Mouse (Mus musculus) megakaryocyte-erythroid progenitor cell, adult 5-6 weeks (primary cell): ENCODE measurements around the gene Olfr1152. TPM values are rescaled to one million over a fixed set of nuclear protein-coding genes. Genes with fewer than 3 reads are reported as not detected.

Experiments used
- ATAC-seq: replicated peaks from 2 replicates; pipeline ENCODE4 v1.8.0; 2016; ENCODE audit warnings: mild to moderate bottlenecking, inconsistent platforms; ENCODE audit not compliant: severe bottlenecking, poor library complexity, low FRiP score, low TSS enrichment
- total RNA-seq, 2 experiments: library from RNA; stranded (forward) in 1 of 2; stranded (reverse) in 1 of 2; fragments of 200-1000, 215-1000 nt in 1 of 2; fragments of >200 nt in 1 of 2; fragmentation: Nextera tagmentation in 1 of 2; gene quantifications; 2 replicates each; pipeline ENCODE4 v1.2.3; 2014 to 2017

The Olfr1152 gene
- not detected in 2 replicates for total RNA-seq (2014; fragmentation: Nextera tagmentation)
- not detected in 2 replicates for total RNA-seq (2017)

DNA sequence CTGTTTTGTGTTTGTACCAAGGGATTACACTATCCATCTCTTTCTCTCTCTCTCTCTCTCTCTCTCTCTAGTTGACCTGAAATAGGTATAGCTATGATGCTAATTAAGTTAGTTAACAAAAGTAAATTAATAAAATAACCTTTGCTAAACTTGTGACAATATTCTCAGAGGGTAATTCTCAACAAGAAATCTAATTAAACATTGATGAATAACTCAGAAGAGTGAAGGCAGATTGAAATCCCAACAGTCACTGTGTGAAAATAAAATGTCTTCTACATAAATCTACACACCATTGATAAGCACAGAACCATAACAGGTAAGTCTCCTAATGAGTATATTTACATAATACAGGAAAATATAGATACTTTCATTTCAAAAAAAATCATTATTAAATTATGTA lies at the start of gene Olfr1152:
Gene Olfr1152, plus strand, starts transcription at position 301 of the 400 bp plus-strand sequence.
- no peak for ATAC-seq

DNA sequence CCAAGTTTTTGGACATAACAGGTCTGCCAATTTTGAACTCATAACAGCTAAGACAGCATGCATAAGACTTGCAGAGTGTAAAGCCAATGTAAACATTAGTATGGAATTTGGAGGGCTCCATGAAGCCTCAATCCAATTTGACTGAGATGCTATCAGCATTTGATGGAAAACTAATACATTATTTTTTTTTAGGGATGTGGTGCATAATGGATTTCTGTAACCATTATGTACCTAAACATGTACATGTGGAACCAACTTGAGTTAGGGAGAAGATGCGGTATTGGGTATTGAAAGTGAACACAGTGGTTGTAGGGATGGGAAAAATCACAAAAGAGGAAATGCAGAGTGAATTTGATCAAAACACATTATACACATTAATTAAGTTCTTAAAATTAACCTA lies 36.1 kb upstream of the Olfr1152 start, which contains the start of gene Olfr1148:
Gene Olfr1148, plus strand, starts transcription at position 301 of the 400 bp plus-strand sequence.
- no peak for ATAC-seq

DNA sequence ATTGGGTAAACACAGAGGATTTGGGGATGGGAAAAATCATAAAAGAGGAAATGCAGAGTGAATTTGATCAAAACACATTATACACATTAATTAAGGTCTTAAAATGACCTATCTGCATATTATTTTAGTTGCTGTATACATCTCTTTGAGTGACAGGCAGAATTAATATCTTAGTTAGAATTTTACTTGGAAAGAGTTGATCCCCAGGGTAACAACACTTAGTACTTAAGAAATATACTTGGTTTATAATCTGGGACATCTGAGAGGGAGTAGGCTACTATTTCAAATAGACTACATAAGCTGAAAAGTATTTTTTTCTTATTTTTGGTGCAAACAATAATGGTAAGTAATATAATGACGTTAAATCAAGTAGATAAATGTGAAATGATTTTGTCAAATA lies 22.6 kb upstream of the Olfr1152 start, which contains the start of gene Olfr1150-ps1:
Gene Olfr1150-ps1, plus strand, starts transcription at position 301 of the 400 bp plus-strand sequence.
- no peak for ATAC-seq

DNA sequence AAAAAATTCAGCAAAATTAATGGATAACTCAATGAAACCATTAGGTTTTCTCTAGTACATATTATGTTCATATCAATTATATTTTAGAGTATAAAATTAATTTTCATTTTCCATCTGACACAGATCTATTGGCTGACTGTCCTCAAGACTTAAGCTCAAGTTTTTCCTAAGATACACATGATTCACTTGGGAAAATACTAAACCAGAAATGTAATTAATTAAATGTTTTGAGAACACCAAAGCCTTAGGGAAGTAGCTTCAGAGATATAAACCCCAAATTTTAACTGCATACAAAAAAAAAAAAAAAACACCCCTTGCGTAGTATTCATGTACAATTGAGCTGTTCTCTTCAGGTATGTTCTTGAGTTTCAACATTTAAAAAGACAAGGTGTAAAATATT lies 10.7 kb upstream of the Olfr1152 start, which contains the start of gene Olfr1151:
Gene Olfr1151, plus strand, starts transcription at position 301 of the 400 bp plus-strand sequence.
- no peak for ATAC-seq

DNA sequence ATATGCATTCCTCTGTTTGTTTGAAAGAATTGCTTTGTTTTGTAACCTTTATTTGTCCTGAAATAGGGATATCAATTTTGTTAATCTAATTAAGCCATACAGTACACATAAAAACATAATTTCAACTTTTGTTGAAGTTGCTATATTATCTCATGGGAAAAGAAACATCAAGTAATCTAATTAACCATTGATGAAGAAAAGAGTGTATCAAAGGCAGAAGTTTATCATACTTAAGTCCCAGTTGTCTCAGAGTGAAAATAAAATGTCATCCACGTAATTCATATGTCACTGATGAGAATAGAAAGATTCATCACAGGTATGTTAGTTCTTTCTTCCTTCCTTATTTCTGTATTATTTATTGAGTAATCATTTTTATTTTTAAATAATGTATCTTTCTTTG lies 28.4 kb downstream of the Olfr1152 start, which contains the start of gene Olfr1153:
Gene Olfr1153, plus strand, starts transcription at position 301 of the 400 bp plus-strand sequence.
- no peak for ATAC-seq

DNA sequence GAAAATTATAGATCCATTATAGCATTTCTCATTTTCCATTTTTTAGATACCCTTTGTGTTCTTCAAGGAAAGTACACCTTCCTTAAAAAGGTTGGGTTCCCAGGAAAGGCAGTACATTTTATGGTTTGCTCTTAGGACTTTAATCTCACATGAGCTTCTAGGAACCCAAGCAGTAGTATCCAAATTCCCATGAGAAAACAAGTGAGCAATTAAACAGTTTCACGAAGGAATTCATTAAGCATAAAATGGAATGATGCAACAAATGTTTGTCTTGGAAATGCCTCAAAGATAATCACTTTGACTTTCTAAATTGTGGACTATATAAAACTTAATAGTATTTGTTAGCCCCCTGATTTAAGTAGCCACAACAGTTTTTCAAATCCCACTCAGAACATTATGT lies 38.8 kb downstream of the Olfr1152 start, which contains the start of gene Olfr1154:
Gene Olfr1154, minus strand, starts transcription at position 101 of the 400 bp plus-strand sequence.
- no peak for ATAC-seq

Other genes with a start within 250 kb of the Olfr1152 start
- gene Olfr1131, start 239.4 kb upstream of the Olfr1152 start, total RNA-seq (2014; fragmentation: Nextera tagmentation): not detected in 2 replicates
- not detected in 2 replicates for gene Olfr1131, start 239.4 kb upstream of the Olfr1152 start, total RNA-seq (2017)
- not detected in 2 replicates for gene Olfr1132, start 229.0 kb upstream of the Olfr1152 start, total RNA-seq (2014; fragmentation: Nextera tagmentation)
- gene Olfr1132, start 229.0 kb upstream of the Olfr1152 start, total RNA-seq (2017): not detected in 2 replicates
- gene Olfr1133, start 219.1 kb upstream of the Olfr1152 start, total RNA-seq (2014; fragmentation: Nextera tagmentation): not detected in 2 replicates
- not detected in 2 replicates for gene Olfr1133, start 219.1 kb upstream of the Olfr1152 start, total RNA-seq (2017)
- not detected in 2 replicates for gene Olfr1134, start 208.0 kb upstream of the Olfr1152 start, total RNA-seq (2014; fragmentation: Nextera tagmentation)
- gene Olfr1134, start 208.0 kb upstream of the Olfr1152 start, total RNA-seq (2017): not detected in 2 replicates
- not detected in 2 replicates for gene Olfr1135, start 192.8 kb upstream of the Olfr1152 start, total RNA-seq (2014; fragmentation: Nextera tagmentation)
- not detected in 2 replicates for gene Olfr1135, start 192.8 kb upstream of the Olfr1152 start, total RNA-seq (2017)
- gene Olfr1136, start 172.5 kb upstream of the Olfr1152 start, total RNA-seq (2014; fragmentation: Nextera tagmentation): not detected in 2 replicates
- not detected in 2 replicates for gene Olfr1136, start 172.5 kb upstream of the Olfr1152 start, total RNA-seq (2017)
- not detected in 2 replicates for gene Olfr1137, start 153.3 kb upstream of the Olfr1152 start, total RNA-seq (2014; fragmentation: Nextera tagmentation)
- not detected in 2 replicates for gene Olfr1137, start 153.3 kb upstream of the Olfr1152 start, total RNA-seq (2017)
- gene Olfr1138, start 126.5 kb upstream of the Olfr1152 start, total RNA-seq (2014; fragmentation: Nextera tagmentation): not detected in 2 replicates
- gene Olfr1138, start 126.5 kb upstream of the Olfr1152 start, total RNA-seq (2017): not detected in 2 replicates
- gene Olfr1140, start 122.7 kb upstream of the Olfr1152 start, total RNA-seq (2014; fragmentation: Nextera tagmentation): not detected in 2 replicates
- gene Olfr1140, start 122.7 kb upstream of the Olfr1152 start, total RNA-seq (2017): not detected in 2 replicates
- gene Olfr1141, start 112.5 kb upstream of the Olfr1152 start, total RNA-seq (2014; fragmentation: Nextera tagmentation): not detected in 2 replicates
- gene Olfr1141, start 112.5 kb upstream of the Olfr1152 start, total RNA-seq (2017): not detected in 2 replicates
- gene Olfr152, start 87.0 kb upstream of the Olfr1152 start, total RNA-seq (2014; fragmentation: Nextera tagmentation): not detected in 2 replicates
- not detected in 2 replicates for gene Olfr152, start 87.0 kb upstream of the Olfr1152 start, total RNA-seq (2017)
- not detected in 2 replicates for gene Olfr1143, start 65.9 kb upstream of the Olfr1152 start, total RNA-seq (2014; fragmentation: Nextera tagmentation)
- gene Olfr1143, start 65.9 kb upstream of the Olfr1152 start, total RNA-seq (2017): not detected in 2 replicates
- not detected in 2 replicates for gene Olfr1145, start 56.7 kb upstream of the Olfr1152 start, total RNA-seq (2014; fragmentation: Nextera tagmentation)
- gene Olfr1145, start 56.7 kb upstream of the Olfr1152 start, total RNA-seq (2017): not detected in 2 replicates
- gene Olfr1148, start 36.0 kb upstream of the Olfr1152 start, total RNA-seq (2014; fragmentation: Nextera tagmentation): not detected in 2 replicates
- not detected in 2 replicates for gene Olfr1148, start 36.0 kb upstream of the Olfr1152 start, total RNA-seq (2017)
- not detected in 2 replicates for gene Olfr1150-ps1, start 22.5 kb upstream of the Olfr1152 start, total RNA-seq (2014; fragmentation: Nextera tagmentation)
- not detected in 2 replicates for gene Olfr1150-ps1, start 22.5 kb upstream of the Olfr1152 start, total RNA-seq (2017)
- gene Olfr1151, start 10.6 kb upstream of the Olfr1152 start, total RNA-seq (2014; fragmentation: Nextera tagmentation): not detected in 2 replicates
- not detected in 2 replicates for gene Olfr1151, start 10.6 kb upstream of the Olfr1152 start, total RNA-seq (2017)
- not detected in 2 replicates for gene Olfr1153, start 28.5 kb downstream of the Olfr1152 start, total RNA-seq (2014; fragmentation: Nextera tagmentation)
- gene Olfr1153, start 28.5 kb downstream of the Olfr1152 start, total RNA-seq (2017): not detected in 2 replicates
- gene Olfr1154, start 38.7 kb downstream of the Olfr1152 start, total RNA-seq (2014; fragmentation: Nextera tagmentation): not detected in 2 replicates
- gene Olfr1154, start 38.7 kb downstream of the Olfr1152 start, total RNA-seq (2017): not detected in 2 replicates
- gene Olfr1155, start 78.6 kb downstream of the Olfr1152 start, total RNA-seq (2014; fragmentation: Nextera tagmentation): not detected in 2 replicates
- not detected in 2 replicates for gene Olfr1155, start 78.6 kb downstream of the Olfr1152 start, total RNA-seq (2017)
- gene Olfr1156, start 86.6 kb downstream of the Olfr1152 start, total RNA-seq (2014; fragmentation: Nextera tagmentation): not detected in 2 replicates
- not detected in 2 replicates for gene Olfr1156, start 86.6 kb downstream of the Olfr1152 start, total RNA-seq (2017)
- gene Olfr1157, start 101.8 kb downstream of the Olfr1152 start, total RNA-seq (2014; fragmentation: Nextera tagmentation): not detected in 2 replicates
- gene Olfr1157, start 101.8 kb downstream of the Olfr1152 start, total RNA-seq (2017): not detected in 2 replicates
- not detected in 2 replicates for gene Olfr74, start 108.2 kb downstream of the Olfr1152 start, total RNA-seq (2014; fragmentation: Nextera tagmentation)
- gene Olfr74, start 108.2 kb downstream of the Olfr1152 start, total RNA-seq (2017): not detected in 2 replicates
- gene Olfr1158, start 123.6 kb downstream of the Olfr1152 start, total RNA-seq (2014; fragmentation: Nextera tagmentation): not detected in 2 replicates
- not detected in 2 replicates for gene Olfr1158, start 123.6 kb downstream of the Olfr1152 start, total RNA-seq (2017)
- gene Olfr1160, start 141.8 kb downstream of the Olfr1152 start, total RNA-seq (2014; fragmentation: Nextera tagmentation): not detected in 2 replicates
- gene Olfr1160, start 141.8 kb downstream of the Olfr1152 start, total RNA-seq (2017): not detected in 2 replicates
- gene Olfr1161, start 156.3 kb downstream of the Olfr1152 start, total RNA-seq (2014; fragmentation: Nextera tagmentation): not detected in 2 replicates
- gene Olfr1161, start 156.3 kb downstream of the Olfr1152 start, total RNA-seq (2017): not detected in 2 replicates
- gene Olfr73, start 171.2 kb downstream of the Olfr1152 start, total RNA-seq (2014; fragmentation: Nextera tagmentation): not detected in 2 replicates
- gene Olfr73, start 171.2 kb downstream of the Olfr1152 start, total RNA-seq (2017): not detected in 2 replicates
- not detected in 2 replicates for gene Olfr1162, start 184.6 kb downstream of the Olfr1152 start, total RNA-seq (2014; fragmentation: Nextera tagmentation)
- gene Olfr1162, start 184.6 kb downstream of the Olfr1152 start, total RNA-seq (2017): not detected in 2 replicates
- gene Olfr1163, start 205.3 kb downstream of the Olfr1152 start, total RNA-seq (2014; fragmentation: Nextera tagmentation): not detected in 2 replicates
- not detected in 2 replicates for gene Olfr1163, start 205.3 kb downstream of the Olfr1152 start, total RNA-seq (2017)
- gene Olfr1164, start 227.5 kb downstream of the Olfr1152 start, total RNA-seq (2014; fragmentation: Nextera tagmentation): not detected in 2 replicates
- not detected in 2 replicates for gene Olfr1164, start 227.5 kb downstream of the Olfr1152 start, total RNA-seq (2017)